Mouse (Mus musculus): ENCODE measurements around the gene Atf6. TPM values are rescaled to one million over a fixed set of nuclear protein-coding genes. Genes with fewer than 3 reads are reported as not detected.

The Atf6 gene
- 10 to 100 TPM; 53.3 to 59.4 TPM for total RNA-seq (2021)

DNA sequence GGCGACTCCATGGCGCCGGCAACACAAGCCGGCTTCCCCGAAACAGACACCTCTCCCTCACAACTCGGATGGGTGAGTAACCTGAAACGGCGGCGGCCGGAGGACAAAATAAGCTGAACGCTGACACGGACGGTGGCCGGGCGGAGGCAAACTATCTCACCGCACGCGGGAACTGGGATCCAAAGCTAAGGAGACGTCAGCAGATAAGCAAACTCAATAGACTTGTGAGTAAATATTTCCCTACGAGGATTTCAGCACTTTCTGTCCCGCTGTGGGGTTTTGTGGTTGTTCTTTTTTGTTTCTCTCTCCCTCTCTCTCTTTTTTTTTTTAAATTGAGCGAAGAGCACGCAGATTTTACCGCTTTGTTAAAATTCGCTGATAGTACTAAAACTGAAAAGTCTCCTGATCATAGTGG, at the start of gene Atf6:
Gene Atf6, minus strand, starts transcription at position 81 of the 415 bp plus-strand sequence.
- DNase-seq (ENCODE audit: low spot score in 2 of 2): peak; percentile 96 to 97
- intact Hi-C loops (cut with DNase I): loop anchor here (2.0 kb wide), 1 partner anchor 17 kb away; the partner anchor contains the start of genes Dusp12 and Gm26620

DNA sequence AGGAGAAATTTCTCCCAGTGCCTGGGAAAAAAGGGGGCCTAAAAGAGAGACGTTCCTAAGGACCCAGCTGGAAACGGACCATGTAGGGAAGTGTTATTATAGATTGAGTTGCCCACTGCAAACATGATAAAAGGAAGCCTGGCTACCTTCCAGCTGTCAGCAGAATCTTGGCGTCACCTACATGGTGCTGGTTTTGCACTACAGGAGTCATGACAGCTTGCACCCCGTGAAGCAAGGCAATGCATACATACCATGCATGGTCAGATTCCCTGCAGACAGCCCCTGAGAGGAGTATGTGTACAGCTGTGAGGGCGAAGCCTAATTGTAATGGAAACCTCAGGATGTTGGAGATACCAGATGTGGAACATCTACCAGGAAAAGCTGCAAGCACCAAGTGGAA, 48.1 kb upstream of the Atf6 start:
- no peak for DNase-seq (ENCODE audit: low spot score in 2 of 2)

DNA sequence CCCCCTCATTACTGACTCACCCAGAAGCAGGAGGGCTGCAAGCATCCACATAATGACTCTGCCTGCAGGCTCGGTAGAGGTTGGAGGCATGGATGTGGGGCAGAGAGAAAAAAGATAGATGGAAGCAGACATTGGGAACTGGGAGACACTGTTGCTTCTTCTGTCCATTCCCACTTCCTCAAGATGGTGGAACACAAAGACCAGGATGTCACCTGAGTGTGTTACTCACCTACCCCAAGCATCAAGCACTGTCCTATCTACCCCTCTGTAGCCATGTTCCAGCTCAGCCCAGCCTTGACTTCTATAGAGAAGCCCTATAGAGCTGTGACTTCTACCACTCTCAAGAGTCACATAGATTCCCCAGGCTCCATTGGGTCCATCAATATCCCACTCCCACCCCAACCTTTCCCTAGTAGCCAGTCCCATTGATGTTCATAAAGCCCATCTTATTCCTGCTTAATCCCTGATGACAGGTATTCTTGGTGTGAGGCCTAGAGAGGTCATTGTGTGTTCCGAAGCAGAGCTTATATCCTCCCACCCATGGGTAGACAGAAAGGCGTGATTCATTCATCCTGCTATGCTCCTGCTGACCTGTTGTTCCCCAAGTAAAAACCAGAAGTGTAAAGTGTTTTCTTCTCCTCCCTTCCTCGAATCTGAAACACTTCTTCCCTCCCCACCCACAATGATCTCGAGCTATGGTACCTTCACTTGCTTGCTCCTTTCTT, 45.5 kb upstream of the Atf6 start, which contains the start of gene Fcrlb:
Gene Fcrlb, minus strand, starts transcription at position 51 of the 725 bp plus-strand sequence.
- intact Hi-C loops (cut with DNase I): no loop called here
- no peak for DNase-seq (ENCODE audit: low spot score in 2 of 2)

More for the DNA sequence above, 48.1 kb upstream of the Atf6 start:
- intact Hi-C loops (cut with DNase I): no loop called here

DNA sequence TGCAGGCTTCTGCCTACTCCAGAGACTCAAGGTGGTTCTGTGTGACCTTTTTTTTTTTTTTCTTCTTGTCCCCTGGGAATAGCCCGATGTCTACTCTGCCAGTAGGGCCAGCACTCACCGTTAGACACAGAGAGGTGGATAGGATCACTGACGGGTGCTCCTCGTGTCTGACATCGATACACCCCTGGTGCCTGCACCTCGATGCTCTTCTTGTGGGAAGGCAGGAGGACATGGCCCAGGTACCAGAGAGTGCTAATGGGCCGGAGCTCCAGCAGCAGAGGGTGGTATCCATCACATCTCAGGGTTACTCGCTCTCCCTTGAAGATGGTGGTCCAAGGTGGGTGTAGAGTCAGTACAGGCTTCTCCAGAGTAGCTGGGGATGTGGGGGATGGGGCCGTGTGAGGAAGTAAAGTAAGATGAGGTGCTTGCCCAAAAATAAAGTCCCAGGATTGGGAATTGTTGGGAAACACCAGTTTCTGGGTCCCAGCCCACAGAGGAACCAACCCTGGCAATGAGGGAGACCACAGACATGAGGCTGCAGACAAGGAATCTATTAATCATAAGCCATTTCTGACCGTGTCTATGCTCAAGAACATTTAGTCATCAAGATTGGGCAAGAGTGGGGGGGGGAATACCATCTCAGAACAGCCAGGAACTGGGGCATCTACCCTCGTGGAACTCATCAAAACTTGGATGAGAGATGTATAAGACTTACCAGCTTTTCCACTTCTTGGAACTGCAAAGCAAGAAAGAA, 44.5 kb upstream of the Atf6 start:
- no peak for DNase-seq (ENCODE audit: low spot score in 2 of 2)
- intact Hi-C loops (cut with DNase I): no loop called here

DNA sequence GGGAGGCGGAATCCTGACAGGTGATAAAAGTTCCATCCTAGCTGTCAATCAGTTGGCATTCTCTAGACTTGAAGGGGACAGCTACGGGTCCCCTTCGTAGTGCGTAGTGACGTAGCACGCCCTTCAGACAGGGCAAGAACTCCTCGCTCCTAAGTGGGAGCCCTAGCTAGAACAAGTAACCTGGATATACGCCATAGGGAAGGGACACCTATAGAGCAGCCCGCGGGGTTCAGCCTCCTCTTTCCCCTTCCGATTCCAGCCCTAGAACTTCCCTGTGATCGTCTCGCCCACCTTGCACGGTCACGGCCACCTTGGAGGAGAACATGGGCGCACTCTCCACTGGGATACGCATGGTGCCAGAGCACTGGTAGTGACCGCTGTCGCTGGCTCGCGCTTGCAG, 40.8 kb upstream of the Atf6 start:
- DNase-seq (ENCODE audit: low spot score in 2 of 2): no peak
- intact Hi-C loops (cut with DNase I): loop anchor here (10.0 kb wide), 1 partner anchor 196 kb away; no protein-coding TSS in a partner anchor

DNA sequence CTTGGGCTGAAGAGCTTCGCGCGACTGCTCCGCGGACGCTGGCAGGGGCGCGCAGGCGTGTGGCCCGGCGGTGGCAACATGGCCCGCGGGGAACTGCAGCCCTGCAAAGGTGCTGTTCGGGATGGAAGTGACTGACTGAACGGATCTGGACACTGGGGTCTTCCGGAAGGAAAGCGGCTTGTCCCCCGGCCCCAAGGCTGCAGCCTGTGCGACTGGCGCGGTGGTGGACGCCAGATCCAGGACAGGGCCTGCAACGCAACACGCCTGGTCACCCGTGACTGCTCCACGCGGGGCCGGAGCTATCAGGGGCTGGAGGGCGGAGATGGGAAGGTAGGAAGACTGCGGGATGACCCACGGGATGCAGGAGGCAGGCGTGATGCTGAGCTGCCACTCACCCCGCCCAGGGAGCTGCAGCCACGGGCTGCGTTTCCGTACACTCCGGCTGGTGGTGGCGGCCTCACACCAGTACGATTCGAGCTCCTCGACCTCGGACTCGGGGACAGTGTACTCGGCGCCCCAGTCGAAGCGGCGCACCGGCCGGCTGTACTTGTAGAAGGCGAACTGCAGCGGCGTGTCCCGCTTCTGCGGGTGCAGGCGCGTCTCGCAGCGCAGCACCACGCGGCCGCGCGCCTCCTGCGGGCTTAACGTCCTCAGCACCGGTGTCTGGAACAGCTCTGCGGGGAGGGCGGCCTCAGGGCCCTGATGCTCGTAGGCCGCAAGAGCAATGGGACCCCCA, 40.1 kb upstream of the Atf6 start:
- intact Hi-C loops (cut with DNase I): loop anchor here (10.0 kb wide), 1 partner anchor 197 kb away; no protein-coding TSS in a partner anchor
- DNase-seq (ENCODE audit: low spot score in 2 of 2): peak; percentile 35 to 60

DNA sequence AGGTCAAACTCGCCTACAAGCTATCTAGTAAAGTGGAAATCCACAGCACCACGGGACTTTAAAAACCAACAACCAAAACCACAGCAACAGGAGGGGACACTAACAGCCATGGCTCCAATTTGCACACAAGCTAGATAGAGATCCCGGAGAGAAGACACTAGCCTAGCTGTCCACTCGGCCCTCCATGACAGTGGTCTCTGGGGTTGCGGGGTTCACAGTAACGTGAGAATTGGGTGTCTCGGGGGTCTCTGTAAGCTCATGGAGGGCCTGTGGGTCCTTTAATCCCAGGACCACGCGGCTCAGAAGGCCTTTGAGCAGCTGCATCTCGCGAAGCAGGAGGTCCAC, 39.5 kb upstream of the Atf6 start:
- intact Hi-C loops (cut with DNase I): loop anchor here (10.0 kb wide), 1 partner anchor 198 kb away; no protein-coding TSS in a partner anchor

DNA sequence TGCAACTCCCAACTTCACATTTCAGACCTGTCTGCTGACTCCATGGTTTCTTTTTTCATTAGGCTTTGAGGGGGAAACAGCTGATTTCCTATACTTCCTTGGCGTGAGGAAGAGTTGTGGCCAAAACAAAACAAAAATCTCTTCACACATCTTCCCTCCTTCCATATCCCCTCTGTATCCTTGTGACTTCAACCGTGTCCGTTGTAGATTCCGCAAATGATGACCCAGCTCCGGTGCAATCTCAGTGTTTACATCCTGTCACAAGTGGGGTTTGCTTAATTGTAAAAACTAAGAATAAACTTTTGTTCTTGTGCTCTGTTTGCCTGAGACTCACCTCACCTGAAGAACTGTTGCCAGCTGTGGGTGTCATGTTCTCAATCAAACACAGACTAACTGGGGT, 35.9 kb upstream of the Atf6 start:
- no peak for DNase-seq (ENCODE audit: low spot score in 2 of 2)
- intact Hi-C loops (cut with DNase I): loop anchor here (10.0 kb wide), 1 partner anchor 201 kb away; no protein-coding TSS in a partner anchor

More for the DNA sequence above, 39.5 kb upstream of the Atf6 start:
- DNase-seq (ENCODE audit: low spot score in 2 of 2): no peak

DNA sequence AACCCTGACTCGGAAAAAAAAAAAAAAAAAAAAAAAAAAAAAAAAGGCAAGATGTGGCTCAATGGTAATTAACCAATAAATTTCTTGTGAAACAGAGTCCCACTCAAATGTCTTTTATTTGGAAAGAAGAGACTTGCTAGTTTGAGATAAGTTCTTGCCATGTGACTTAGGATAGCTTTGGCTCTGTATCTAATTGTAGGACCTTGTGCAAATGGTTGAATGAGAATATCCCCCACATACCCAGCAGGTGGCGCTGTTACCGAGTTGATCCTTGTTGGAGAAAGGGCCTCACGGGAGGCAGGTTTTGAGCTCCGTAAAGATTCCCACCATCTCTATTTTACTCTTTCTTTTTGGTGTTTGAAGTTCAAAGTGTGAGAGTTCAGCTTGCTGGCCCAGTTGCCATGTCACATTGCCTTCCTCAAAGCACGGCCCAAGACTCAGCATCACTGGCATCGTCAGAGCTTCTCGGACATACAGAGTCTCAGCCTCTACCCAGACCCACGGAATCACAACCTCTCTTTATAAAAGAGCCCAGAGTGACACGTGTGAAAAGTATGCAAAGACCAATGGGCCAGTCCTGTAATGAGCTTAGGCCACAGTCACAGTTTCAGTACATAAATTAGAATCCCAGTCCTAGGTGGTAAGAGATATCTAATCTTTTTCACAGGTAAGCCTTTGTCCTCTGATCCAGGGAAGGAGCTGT, 34.1 kb upstream of the Atf6 start:
- intact Hi-C loops (cut with DNase I): loop anchor here (1.0 to 10.0 kb wide), 2 partner anchors 91 to 203 kb away; no protein-coding TSS in a partner anchor
- peak; percentile 77 to 85 for DNase-seq (ENCODE audit: low spot score in 2 of 2)

DNA sequence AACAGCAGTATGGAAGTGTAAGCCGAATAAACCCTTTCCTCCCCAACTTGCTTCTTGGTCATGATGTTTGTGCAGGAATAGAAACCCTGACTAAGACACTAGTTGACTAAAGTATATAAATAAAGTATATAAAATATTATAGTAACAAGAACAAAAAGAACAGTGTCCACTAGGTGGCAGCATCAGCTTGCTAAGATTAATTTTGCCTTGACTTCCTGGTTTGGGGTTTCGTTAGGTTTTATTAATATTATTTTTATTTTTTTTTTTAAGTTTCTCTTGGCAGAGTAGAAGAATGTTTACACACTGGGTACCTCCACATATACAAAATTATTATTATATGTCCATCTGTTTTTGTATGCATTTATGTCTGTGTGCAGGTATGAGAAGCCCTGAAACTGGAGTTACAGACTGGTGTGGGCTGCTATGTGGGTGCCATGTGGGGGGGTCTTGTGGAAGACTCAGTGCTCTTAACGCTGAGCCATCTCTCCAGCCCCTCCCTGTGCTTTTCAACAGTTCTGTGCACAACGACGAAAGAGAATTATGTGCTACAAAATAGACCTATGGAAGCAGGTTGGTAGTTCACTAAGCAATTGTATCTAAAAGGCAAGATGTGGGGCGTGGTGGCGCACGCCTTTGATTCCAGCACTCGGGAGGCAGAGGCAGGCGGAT, 33.4 kb upstream of the Atf6 start:
- DNase-seq (ENCODE audit: low spot score in 2 of 2): peak in 1 of 2 experiments; percentile 19
- intact Hi-C loops (cut with DNase I): loop anchor here (1.0 to 10.0 kb wide), 2 partner anchors 91 to 204 kb away; no protein-coding TSS in a partner anchor

DNA sequence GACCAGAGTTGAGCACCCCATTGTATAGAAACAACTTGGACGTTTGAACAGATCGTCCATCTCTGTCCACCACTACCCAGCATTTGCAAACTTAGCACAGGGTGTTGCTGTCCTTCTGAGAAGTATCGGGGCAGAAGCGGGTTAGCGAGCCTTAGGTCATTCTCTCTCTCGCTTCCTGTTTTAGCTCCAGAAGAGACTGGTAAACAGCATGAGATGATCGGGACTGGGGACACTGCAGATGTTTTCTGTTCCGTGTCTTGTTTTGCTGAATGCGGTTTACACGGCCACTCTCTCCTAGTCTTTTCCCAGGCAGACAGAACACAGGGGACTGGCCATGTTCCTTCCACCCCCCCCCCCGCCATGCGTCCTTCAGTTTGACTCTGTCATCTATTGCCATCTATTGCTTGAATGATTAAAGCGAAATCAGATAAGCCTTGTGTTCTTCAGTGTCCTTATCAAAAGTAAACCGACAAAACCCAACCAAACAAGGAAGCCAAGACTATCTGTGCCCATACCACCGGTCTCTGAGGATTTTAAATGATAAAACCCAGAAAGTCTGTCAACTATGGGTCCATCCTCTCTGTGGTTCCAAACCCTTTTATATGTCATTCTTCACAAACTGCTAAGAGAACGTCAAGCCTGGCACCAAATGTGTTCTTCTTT, 31.0 kb upstream of the Atf6 start:
- no peak for DNase-seq (ENCODE audit: low spot score in 2 of 2)
- intact Hi-C loops (cut with DNase I): no loop called here

DNA sequence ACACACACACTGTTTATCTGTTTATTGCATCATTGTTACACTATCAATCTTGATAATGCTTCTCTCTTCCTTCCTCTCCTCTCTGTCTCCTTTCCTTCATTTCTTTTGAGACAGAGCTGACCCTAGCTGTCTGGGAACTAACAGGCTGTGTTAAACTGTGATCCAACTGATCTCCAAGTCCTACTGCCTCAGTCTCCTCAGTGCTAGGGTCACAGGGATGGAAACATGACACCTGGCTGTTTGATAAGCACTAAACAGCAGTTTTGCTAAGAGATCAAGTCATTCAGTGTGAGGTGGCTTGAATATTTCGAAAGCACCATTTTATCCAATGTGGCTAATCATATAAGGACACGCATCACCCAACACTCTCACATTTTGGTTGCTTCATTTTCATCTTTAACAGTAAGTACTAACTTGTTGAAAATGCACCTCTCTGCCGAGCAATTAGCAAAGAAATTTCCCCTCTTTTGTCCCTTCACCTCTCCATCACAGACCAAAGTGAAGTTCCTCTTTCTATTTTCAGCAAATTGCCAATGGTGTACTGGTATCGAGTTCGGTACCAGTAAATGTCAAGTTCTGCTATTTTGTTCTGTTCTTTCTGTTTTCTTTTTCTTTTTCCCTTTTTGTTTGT, 29.2 kb upstream of the Atf6 start:
- intact Hi-C loops (cut with DNase I): no loop called here
- no peak for DNase-seq (ENCODE audit: low spot score in 2 of 2)

DNA sequence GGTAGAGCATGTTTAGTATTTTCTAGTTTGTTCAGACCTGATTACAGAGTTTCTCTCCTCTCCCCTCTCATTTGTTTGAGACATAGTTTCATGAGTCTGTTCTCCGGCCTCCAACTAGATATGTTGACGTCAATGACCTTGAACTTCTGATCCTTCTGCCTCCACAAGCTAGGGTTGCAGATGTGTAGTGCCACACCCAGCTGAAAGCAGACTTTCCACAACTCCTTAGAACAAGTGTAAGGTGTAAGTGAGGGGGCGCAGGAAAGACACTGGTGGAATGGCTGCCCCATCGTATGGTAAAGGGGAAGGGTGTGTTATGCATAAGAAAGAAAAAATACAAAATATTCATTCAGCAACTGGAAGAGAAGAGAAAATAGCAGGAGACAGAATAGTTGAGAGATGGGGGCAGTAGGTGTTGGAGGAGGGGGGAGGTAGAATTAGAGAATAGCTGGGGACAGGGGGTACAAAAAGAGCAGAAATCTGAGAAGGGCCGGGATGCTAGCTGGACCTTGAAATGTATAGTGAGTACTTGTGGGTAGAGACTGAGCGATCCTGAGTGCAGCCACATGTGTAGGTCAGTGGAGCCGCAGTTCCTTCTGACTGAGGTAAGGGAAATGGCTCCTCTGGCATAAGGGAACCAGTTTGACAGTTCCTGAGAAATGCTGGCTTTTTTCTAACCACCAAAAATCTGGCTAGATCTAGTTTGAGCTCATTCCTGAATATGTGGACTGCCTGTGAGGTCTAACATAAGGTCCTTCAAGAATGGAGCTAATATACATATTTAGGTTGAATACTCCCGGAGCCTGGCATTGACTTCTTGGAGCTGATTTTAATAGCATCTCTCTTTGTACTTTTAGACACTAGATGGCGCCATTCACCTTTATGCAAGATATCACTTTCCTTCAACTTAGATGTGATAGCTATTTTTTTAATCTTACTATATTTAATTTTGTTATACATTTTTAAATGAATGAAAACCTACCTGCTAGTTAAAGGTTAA, 27.3 kb upstream of the Atf6 start:
- intact Hi-C loops (cut with DNase I): no loop called here
- no peak for DNase-seq (ENCODE audit: low spot score in 2 of 2)

DNA sequence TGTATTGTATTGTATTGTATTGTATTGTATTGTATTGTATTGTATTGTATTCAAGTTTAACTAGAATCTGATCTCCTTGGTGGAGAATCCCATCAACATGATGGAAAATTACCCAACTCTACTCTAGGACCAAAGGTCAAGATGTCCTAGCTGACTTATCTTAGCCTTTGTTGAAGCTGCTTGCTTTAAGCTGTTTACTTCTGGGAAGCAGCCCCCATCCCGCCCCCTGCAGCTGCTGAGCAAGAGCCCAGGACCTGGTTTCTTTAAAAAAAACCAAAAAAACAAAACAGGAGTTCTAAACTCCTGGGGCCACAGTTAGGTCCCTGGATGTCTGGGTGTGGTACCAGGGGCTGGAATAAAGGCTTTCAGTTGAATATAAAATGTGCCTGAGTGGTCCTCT, 24.7 kb upstream of the Atf6 start:
- intact Hi-C loops (cut with DNase I): no loop called here

DNA sequence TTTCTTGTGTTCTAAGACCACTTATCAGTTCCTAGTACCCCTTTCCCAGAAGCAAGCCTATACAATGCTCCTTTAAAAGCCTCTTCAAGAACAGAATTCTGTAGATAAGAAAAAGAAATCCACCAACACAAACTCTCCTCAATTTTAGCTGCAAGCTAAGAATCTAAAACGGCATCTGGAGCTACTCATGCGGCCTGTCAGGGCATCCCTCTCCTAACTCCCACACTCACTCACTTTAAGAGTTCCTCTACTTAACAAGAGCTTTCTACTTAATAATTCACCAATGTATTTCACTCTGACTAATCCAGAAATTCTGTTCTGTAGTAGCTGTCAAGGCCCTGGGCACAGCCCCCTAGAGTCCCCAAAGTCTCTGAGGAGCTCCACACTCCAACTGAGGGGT, 24.1 kb upstream of the Atf6 start:
- DNase-seq (ENCODE audit: low spot score in 2 of 2): no peak
- intact Hi-C loops (cut with DNase I): no loop called here

More for the DNA sequence above, 24.7 kb upstream of the Atf6 start:
- no peak for DNase-seq (ENCODE audit: low spot score in 2 of 2)

DNA sequence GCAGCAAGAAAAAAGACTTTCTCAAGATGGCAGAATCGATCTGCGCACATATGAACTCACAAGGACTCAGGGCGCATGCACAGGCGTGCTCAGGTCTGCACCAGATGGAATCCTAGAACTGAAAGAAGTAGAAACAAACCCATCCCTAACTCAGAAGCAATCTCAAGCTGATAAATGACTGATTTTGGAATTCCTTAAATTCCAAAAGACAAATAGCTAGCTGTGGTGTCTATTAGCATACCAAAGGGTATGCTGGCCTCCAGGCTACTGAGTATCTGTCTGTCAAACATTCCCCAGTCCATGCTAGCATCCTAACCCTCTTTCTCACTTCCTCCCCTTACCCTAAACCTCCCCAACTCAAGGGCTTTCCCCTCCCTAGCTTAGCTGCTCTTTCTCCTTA, 21.7 kb upstream of the Atf6 start:
- intact Hi-C loops (cut with DNase I): no loop called here
- no peak for DNase-seq (ENCODE audit: low spot score in 2 of 2)

DNA sequence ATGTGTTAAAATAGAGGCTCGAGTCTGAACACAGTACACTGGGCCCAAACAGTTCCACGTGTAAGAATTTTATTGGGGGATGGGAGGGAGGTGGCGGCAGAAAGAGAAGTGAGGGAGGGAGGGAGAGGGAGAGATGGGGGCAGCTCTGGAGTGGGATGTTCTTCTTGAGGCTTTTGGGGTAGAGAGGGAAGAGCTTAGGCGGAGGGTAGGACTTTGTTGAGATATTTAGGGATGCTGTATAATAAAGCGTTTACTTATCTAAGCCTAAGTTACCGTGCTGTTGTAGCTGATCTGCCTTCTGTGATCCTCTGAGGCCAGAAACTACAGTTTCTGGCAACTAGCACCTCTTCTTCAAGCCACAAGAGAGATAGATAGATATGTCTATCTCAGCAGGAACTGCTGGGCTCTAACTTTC, 18.5 kb upstream of the Atf6 start:
- intact Hi-C loops (cut with DNase I): no loop called here
- no peak for DNase-seq (ENCODE audit: low spot score in 2 of 2)

Measured in left cerebral cortex, postnatal 36 days (tissue).